Mouse (Mus musculus): Measurements from ENCODE around the gene Wdr91.

Wdr91 gene

GRCm38 (mm10) chr6:34879101-34879740 lies 31.5 kb downstream of the Wdr91 start:
- DNase-seq (ENCODE audit: low read depth, low spot score), result no peak

- DNase-seq (ENCODE audit: low read depth, low spot score), result peak; percentile 67
Measured at GRCm38 (mm10) chr6:34877509-34878321, 33.0 kb downstream of the Wdr91 start, which contains the start of gene Cyren. TSS of gene Cyren (minus strand) at chr6:34878060.

DNA sequence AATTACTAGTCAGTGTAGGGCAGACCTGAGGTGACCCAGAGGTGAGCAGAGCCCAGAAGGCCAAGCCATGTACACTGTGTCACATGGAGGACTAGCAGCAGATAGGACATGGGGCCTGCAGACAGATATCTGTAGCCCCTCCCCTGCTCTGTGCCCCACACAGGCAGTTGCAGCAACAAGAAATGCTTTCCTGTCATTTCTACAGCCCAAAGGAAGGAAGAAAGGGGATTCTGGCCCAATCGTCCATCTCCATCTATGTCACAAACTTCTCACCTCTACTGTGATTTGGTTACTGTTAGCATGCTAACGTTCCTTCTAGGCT lies 33.9 kb downstream of the Wdr91 start:
- DNase-seq (ENCODE audit: low read depth, low spot score), result no peak

GRCm38 (mm10) chr6:34875966-34876834 lies 34.5 kb downstream of the Wdr91 start:
- DNase-seq (ENCODE audit: low read depth, low spot score), result no peak

DNA sequence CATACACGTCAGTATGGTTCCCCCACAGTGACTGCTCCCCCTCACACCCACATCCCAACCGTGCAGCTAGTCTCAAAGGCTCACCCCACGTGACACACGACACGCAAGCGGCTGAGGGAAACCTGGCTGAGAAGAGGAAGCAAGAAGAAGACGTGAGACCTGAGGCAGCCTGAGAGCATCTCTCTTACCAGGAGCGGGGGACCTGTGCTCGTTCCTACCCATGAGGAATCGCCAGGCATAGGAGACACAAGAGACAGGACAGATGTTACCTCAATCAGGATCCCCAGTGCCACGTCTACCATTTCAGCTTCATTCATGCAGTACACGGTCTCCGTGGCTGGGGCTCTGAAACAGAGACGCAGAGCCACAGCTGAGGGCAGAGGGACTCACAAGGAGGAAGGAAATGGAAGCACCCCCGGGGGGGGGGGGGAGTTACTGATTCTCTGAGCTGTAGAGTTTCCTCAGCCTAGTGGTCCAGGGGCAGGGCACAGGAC lies 35.4 kb downstream of the Wdr91 start:
- DNase-seq (ENCODE audit: low read depth, low spot score), result no peak

GRCm38 (mm10) chr6:34874101-34874921 lies 36.4 kb downstream of the Wdr91 start:
- DNase-seq (ENCODE audit: low read depth, low spot score), result no peak

GRCm38 (mm10) chr6:34872871-34873270 lies 37.8 kb downstream of the Wdr91 start:
- DNase-seq (ENCODE audit: low read depth, low spot score), result no peak

DNA sequence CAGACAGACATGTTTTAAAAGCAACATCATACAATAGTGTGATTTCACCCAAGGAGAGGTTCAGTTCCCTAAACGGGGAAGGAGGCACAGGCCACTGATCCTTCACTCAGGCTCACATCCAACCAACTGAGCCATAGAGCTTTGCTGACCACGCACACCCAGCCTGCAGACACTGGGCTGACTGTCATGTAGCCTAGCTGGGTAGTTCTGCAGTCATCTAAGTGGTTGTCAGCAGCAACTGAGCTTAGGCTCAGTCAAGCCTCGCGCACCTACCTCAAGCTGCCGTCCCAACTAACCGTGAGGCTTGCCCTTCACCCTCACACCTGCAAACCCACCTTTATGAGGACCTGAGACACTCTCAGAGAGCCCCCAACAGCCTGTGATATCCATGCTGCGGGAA lies 38.7 kb downstream of the Wdr91 start:
- no peak for DNase-seq (ENCODE audit: low read depth, low spot score)

DNA sequence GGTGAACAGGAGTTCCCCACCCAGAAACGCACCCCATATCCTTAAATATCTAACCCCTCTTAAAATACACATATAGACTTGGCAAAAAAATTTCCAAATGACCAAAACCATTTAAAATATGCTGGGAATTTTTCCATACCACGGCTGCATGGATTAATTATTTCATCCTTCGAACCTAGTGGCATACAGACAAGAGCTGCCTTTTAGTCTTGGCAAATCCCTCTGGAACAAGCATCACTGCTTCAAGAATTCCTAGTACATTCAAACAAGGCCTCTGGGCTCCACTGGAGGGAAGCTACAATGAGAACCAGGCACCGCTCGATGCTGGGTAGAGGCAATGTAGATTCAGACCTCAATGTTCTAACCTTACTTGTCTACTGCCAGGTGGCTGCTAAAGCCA lies 40.0 kb downstream of the Wdr91 start:
- no peak for DNase-seq (ENCODE audit: low read depth, low spot score)

DNA sequence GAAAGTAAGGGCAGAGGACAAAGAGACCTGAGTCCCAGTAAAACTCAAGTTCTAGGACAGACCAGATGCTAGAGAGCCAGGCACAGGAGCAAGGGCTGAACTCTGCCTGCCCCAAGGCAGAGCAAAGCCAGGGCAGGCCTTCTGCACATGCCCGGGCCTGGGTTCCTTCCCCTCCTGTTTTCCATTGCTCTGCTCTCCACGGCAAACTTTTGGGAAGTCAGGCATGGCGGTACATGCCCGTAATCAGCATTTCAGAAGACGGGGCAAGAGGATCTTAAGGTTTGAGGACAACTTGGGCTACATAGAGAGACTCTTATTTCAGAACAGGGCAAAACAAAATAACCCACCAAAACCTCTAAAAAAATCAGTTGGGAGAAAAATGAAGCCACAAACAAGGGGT lies 40.5 kb downstream of the Wdr91 start:
- no peak for DNase-seq (ENCODE audit: low read depth, low spot score)

DNA sequence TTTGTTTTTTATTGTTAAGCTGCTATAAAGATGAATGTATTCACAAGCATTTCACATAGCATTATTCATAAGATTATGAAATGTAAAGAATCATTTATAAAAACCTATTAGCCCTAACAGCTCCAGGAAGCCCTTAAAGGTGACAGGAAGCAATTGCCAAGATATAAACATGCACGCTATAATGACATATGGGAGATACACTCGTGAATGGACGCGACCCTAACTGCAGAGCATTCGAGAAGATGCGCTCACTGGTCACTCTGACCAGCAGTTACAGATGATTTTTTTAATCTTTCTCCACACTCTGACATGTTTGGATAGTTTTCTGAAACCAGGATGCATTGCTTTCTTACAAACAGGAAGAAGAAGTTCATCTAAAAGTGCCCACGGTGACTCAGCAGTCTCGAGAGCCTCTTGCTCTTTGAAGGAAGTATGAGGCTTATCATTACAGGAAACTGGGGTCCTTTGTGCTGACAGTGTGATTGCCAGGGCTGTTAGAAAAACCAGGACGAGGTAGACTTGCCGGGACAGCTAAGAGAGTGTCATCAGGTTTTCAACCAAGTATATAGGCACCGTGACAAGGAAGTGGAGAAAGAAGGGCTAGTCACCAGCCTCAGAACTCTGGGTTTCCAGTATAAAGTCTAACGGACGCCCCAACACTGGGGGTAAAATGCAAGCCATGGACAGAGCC lies 41.3 kb downstream of the Wdr91 start:
- no peak for DNase-seq (ENCODE audit: low read depth, low spot score)

DNA sequence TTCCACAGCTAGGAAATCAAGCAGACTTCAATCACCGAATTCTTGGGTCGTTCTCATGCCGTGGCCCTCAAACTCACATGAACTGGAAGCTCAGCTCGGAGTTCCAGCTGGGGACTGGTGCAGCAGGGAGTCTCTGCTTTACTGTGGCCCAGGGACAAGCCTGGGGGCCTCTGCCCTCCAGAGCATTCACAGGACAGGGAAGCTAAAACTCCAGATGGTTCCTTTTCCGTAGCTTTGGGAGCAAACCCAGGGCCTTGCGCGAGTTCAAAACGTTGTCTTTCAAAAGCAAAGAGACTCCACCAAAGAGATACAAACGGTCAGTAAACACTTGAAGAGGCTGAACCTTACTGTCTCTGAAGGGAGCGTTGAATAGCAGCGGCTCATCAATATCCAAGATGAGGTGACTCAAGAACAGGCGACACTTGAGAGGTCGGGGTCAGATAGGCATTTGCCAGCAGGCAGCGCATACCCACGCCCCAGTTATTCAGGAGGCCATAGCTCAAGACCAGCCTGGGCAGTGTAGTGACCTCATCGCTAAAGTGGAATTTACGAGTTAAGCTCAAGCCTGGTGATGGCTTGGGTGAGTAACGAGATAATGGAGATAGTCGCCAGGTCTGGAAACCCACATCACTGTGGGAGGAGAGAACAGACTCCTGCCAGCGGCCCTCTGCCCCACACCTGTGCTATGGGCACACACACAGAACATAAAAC lies 42.0 kb downstream of the Wdr91 start:
- DNase-seq (ENCODE audit: low read depth, low spot score), result no peak

- DNase-seq (ENCODE audit: low read depth, low spot score), result no peak
Measured at GRCm38 (mm10) chr6:34867995-34868350, 42.7 kb downstream of the Wdr91 start.

- no peak for DNase-seq (ENCODE audit: low read depth, low spot score)
Measured at GRCm38 (mm10) chr6:34867301-34867994, 43.2 kb downstream of the Wdr91 start.

- DNase-seq (ENCODE audit: low read depth, low spot score), result peak; percentile 29
Measured at GRCm38 (mm10) chr6:34866786-34867185, 43.9 kb downstream of the Wdr91 start.

DNA sequence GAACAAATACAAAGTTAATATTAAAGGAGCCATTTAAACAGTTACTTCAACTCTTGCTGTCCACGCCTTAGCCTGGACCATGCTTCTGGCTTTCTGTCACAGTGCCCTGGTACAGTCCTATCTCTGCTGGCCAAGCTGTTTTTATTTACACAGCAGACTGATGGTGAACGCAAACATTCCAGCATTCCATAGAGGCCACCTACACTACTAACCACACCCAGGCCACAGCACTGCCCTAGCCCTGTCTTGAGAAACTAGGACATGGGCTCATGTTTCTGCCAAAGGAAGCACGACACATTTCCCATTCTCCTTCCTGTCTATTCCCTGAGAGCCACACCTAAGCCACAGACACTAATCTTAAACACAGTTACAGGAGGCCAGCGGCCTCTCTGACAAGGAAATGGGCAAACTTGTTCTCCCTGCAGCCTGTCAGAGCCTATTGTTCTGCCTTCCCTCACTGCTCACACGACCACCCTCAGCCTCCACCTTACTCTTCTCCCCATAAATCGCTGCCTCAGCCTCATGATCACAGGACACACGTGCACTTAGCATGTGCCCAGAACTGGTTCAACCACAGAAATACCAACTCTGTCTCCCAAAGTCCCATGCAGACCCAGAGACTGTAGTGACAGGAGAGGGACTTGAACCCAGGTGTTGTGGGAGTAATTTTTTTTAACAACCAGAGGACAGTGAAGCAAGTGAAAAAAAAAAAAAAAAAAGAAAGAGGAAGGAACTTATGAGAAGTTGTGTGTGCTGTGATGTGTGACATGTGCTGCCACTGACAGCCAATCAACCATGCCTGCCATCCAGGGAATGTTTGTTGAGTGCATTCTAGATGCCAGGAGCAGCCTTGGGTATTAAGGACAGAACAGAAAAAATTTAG lies 44.7 kb downstream of the Wdr91 start:
- DNase-seq (ENCODE audit: low read depth, low spot score), result no peak

- DNase-seq (ENCODE audit: low read depth, low spot score), result no peak
Measured at GRCm38 (mm10) chr6:34865213-34865612, 45.5 kb downstream of the Wdr91 start.

GRCm38 (mm10) chr6:34863786-34864514 lies 46.7 kb downstream of the Wdr91 start:
- no peak for DNase-seq (ENCODE audit: low read depth, low spot score)

Measured in WW6 (cell line).